Mouse (Mus musculus): ENCODE measurements around the gene Rasal2.
"Not testable (repeated sequence)": the region's sequence is repeated elsewhere in the genome, so short reads cannot be mapped to it uniquely, and the experiment has no call there.

The Rasal2 gene

GRCm38 (mm10) chr1:157243576-157244452, 168.6 kb downstream of the Rasal2 start:
- Histone ChIP-seq H3K36me3 (ENCODE audit: insufficient read depth, low read length) (no peaks in the 10 kb centered on the region), H3K4me3 (replicated peaks; ENCODE audit: low read length) (no peak overlapping the region), H3K4me1 (replicated peaks; ENCODE audit: low read depth, low read length) (no peaks in the 10 kb centered on the region), H3K27me3 (ENCODE audit: insufficient read depth, low read length) (no peaks in the 10 kb centered on the region), H3K9me3 (ENCODE audit: low read length) (no peaks in the 10 kb centered on the region)
- TF ChIP-seq NANOG (IDR thresholded peaks at IDR 0.05; ENCODE audit: borderline replicate concordance, low read length) (no peak), CTCF (conservative IDR thresholded peaks at IDR 0.05; ENCODE audit: low read length) (no peak), POU5F1 (IDR thresholded peaks at IDR 0.05; ENCODE audit: borderline replicate concordance, low read length) (no peak)

- H3K4me1 ChIP-seq (replicated peaks; ENCODE audit: low read depth, low read length) = no peaks in the 10 kb centered on the region
- no peaks in the 10 kb centered on the region for H3K27me3 ChIP-seq (ENCODE audit: insufficient read depth, low read length)
- no peaks in the 10 kb centered on the region for H3K9me3 ChIP-seq (ENCODE audit: low read length)
- no peak overlapping the region for H3K4me3 ChIP-seq (replicated peaks; ENCODE audit: low read length)
- no peak for TF ChIP-seq NANOG (IDR thresholded peaks at IDR 0.05; ENCODE audit: borderline replicate concordance, low read length)
- TF ChIP-seq CTCF (conservative IDR thresholded peaks at IDR 0.05; ENCODE audit: low read length) = no peak
- TF ChIP-seq POU5F1 (IDR thresholded peaks at IDR 0.05; ENCODE audit: borderline replicate concordance, low read length) = no peak
- H3K36me3 ChIP-seq (ENCODE audit: insufficient read depth, low read length) = no peaks in the 10 kb centered on the region
These were observed 172.7 kb downstream of the Rasal2 start for GRCm38 (mm10) chr1:157239687-157240086.

- H3K27me3 ChIP-seq (ENCODE audit: insufficient read depth, low read length); H3K9me3 ChIP-seq (ENCODE audit: low read length); H3K4me3 ChIP-seq (replicated peaks; ENCODE audit: low read length); H3K4me1 ChIP-seq (replicated peaks; ENCODE audit: low read depth, low read length); H3K36me3 ChIP-seq (ENCODE audit: insufficient read depth, low read length): not testable (repeated sequence)
These were observed 175.6 kb downstream of the Rasal2 start for GRCm38 (mm10) chr1:157236650-157237344.

- no peak overlapping the region for H3K4me3 ChIP-seq (replicated peaks; ENCODE audit: low read length)
- no peaks in the 10 kb centered on the region for H3K27me3 ChIP-seq (ENCODE audit: insufficient read depth, low read length)
- H3K9me3 ChIP-seq (ENCODE audit: low read length) = no peaks in the 10 kb centered on the region
- no peaks in the 10 kb centered on the region for H3K4me1 ChIP-seq (replicated peaks; ENCODE audit: low read depth, low read length)
- TF ChIP-seq POU5F1 (IDR thresholded peaks at IDR 0.05; ENCODE audit: borderline replicate concordance, low read length) (no peak), NANOG (IDR thresholded peaks at IDR 0.05; ENCODE audit: borderline replicate concordance, low read length) (no peak), CTCF (conservative IDR thresholded peaks at IDR 0.05; ENCODE audit: low read length) (no peak)
- H3K36me3 ChIP-seq (ENCODE audit: insufficient read depth, low read length) = no peaks in the 10 kb centered on the region
These were observed 178.9 kb downstream of the Rasal2 start for GRCm38 (mm10) chr1:157233451-157233850.

- H3K4me1 ChIP-seq (replicated peaks; ENCODE audit: low read depth, low read length) = no peaks in the 10 kb centered on the region
- no peak for TF ChIP-seq CTCF (conservative IDR thresholded peaks at IDR 0.05; ENCODE audit: low read length)
- TF ChIP-seq POU5F1 (IDR thresholded peaks at IDR 0.05; ENCODE audit: borderline replicate concordance, low read length) = no peak
- no peak for TF ChIP-seq NANOG (IDR thresholded peaks at IDR 0.05; ENCODE audit: borderline replicate concordance, low read length)
- no peaks in the 10 kb centered on the region for H3K36me3 ChIP-seq (ENCODE audit: insufficient read depth, low read length)
- H3K4me3 ChIP-seq (replicated peaks; ENCODE audit: low read length) = no peak overlapping the region
- no peaks in the 10 kb centered on the region for H3K27me3 ChIP-seq (ENCODE audit: insufficient read depth, low read length)
- no peaks in the 10 kb centered on the region for H3K9me3 ChIP-seq (ENCODE audit: low read length)
These were observed 180.0 kb downstream of the Rasal2 start for GRCm38 (mm10) chr1:157232372-157232771.

- Histone ChIP-seq H3K4me3 (replicated peaks; ENCODE audit: low read length) (no peak overlapping the region), H3K27me3 (ENCODE audit: insufficient read depth, low read length) (no peaks in the 10 kb centered on the region), H3K4me1 (replicated peaks; ENCODE audit: low read depth, low read length) (no peaks in the 10 kb centered on the region), H3K36me3 (ENCODE audit: insufficient read depth, low read length) (no peaks in the 10 kb centered on the region), H3K9me3 (ENCODE audit: low read length) (no peaks in the 10 kb centered on the region)
- TF ChIP-seq NANOG (IDR thresholded peaks at IDR 0.05; ENCODE audit: borderline replicate concordance, low read length) = no peak
- TF ChIP-seq POU5F1 (IDR thresholded peaks at IDR 0.05; ENCODE audit: borderline replicate concordance, low read length) = no peak
- no peak for TF ChIP-seq CTCF (conservative IDR thresholded peaks at IDR 0.05; ENCODE audit: low read length)
These were observed 181.4 kb downstream of the Rasal2 start for GRCm38 (mm10) chr1:157231016-157231415.

- no peaks in the 10 kb centered on the region for H3K36me3 ChIP-seq (ENCODE audit: insufficient read depth, low read length)
- H3K27me3 ChIP-seq (ENCODE audit: insufficient read depth, low read length) = no peaks in the 10 kb centered on the region
- H3K9me3 ChIP-seq (ENCODE audit: low read length) = no peaks in the 10 kb centered on the region
- H3K4me3 ChIP-seq (replicated peaks; ENCODE audit: low read length) = no peak overlapping the region
- TF ChIP-seq CTCF (conservative IDR thresholded peaks at IDR 0.05; ENCODE audit: low read length) (no peak), POU5F1 (IDR thresholded peaks at IDR 0.05; ENCODE audit: borderline replicate concordance, low read length) (no peak), NANOG (IDR thresholded peaks at IDR 0.05; ENCODE audit: borderline replicate concordance, low read length) (no peak)
- H3K4me1 ChIP-seq (replicated peaks; ENCODE audit: low read depth, low read length) = no peaks in the 10 kb centered on the region
These were observed 182.0 kb downstream of the Rasal2 start for GRCm38 (mm10) chr1:157230386-157230785.

- H3K4me1 ChIP-seq (replicated peaks; ENCODE audit: low read depth, low read length) = no peaks in the 10 kb centered on the region
- H3K27me3 ChIP-seq (ENCODE audit: insufficient read depth, low read length) = no peaks in the 10 kb centered on the region
- H3K4me3 ChIP-seq (replicated peaks; ENCODE audit: low read length) = no peak overlapping the region
- no peak for TF ChIP-seq CTCF (conservative IDR thresholded peaks at IDR 0.05; ENCODE audit: low read length)
- no peak for TF ChIP-seq NANOG (IDR thresholded peaks at IDR 0.05; ENCODE audit: borderline replicate concordance, low read length)
- TF ChIP-seq POU5F1 (IDR thresholded peaks at IDR 0.05; ENCODE audit: borderline replicate concordance, low read length) = no peak
- H3K36me3 ChIP-seq (ENCODE audit: insufficient read depth, low read length) = no peaks in the 10 kb centered on the region
- H3K9me3 ChIP-seq (ENCODE audit: low read length) = no peaks in the 10 kb centered on the region
These were observed 187.4 kb downstream of the Rasal2 start for GRCm38 (mm10) chr1:157225013-157225412.

Data from E14TG2a.4 (cell line).